Mouse (Mus musculus): ENCODE results near the gene Sema6d.

- TF ChIP-seq CTCF (IDR thresholded peaks at IDR 0.05; ENCODE audit: low read depth, low read length) = no peak
- TF ChIP-seq GATA1 (IDR thresholded peaks at IDR 0.05; ENCODE audit: borderline replicate concordance, low read length) = no peak
- no peak for TF ChIP-seq GATA2 (IDR thresholded peaks at IDR 0.05; ENCODE audit: borderline replicate concordance, low read depth, low read length)
- TF ChIP-seq POLR2AphosphoS5 (IDR thresholded peaks at IDR 0.05; ENCODE audit: insufficient replicate concordance, low read depth, low read length) = no peak
- no peak for TF ChIP-seq TAL1 (conservative IDR thresholded peaks at IDR 0.05; ENCODE audit: low read depth, low read length)
Observed at GRCm38 (mm10) chr2:124610586-124611105, 520.9 kb downstream of the Sema6d start.
